Mouse (Mus musculus) heart, postnatal 0 days (tissue): ENCODE measurements around the gene Zmiz1. TPM values are rescaled to one million over a fixed set of nuclear protein-coding genes. Genes with fewer than 3 reads are reported as not detected.

ENCODE experiments used
- ATAC-seq: fragments of 200-750 bp; cut with Nextera tagmentation; 2 replicates; pipeline ENCODE4 v1.8.0; 2017; ENCODE audit warnings: low read depth, moderate number of reproducible peaks, moderate library complexity; ENCODE audit not compliant: insufficient read depth
- DNase-seq: peaks from one replicate; pipeline ENCODE4 v3.0.0-alpha.2; 2016; ENCODE audit warnings: low spot score
- H3K27ac ChIP-seq: fragments of 300-500 bp; sonication (generic); 2 replicates; pipeline ENCODE4 v1.5.1; 2014; ENCODE audit warnings: low read depth, mild to moderate bottlenecking
- H3K27me3 ChIP-seq: fragments of 300-500 bp; sonication (generic); 2 replicates; pipeline ENCODE4 v1.6.1; 2014; ENCODE audit warnings: low read length, mixed read lengths; ENCODE audit not compliant: control insufficient read depth, insufficient read depth
- H3K36me3 ChIP-seq: fragments of 300-500 bp; sonication (generic); replicated peaks from 2 replicates; pipeline ENCODE4 v1.6.1; 2014; ENCODE audit warnings: low read length, mixed read lengths; ENCODE audit not compliant: control insufficient read depth, insufficient read depth
- H3K4me1 ChIP-seq: fragments of 300-500 bp; sonication (generic); 2 replicates; pipeline ENCODE4 v1.6.1; 2014; ENCODE audit warnings: antibody characterized with exemption; ENCODE audit not compliant: control insufficient read depth, insufficient read depth
- H3K4me2 ChIP-seq: fragments of 300-500 bp; sonication (generic); 2 replicates; pipeline ENCODE4 v1.6.1; 2014; ENCODE audit warnings: low read depth, mild to moderate bottlenecking, low read length, moderate library complexity
- H3K4me3 ChIP-seq: fragments of 300-500 bp; sonication (generic); 2 replicates; pipeline ENCODE4 v1.5.1; 2014; ENCODE audit warnings: low read depth, low read length
- H3K9ac ChIP-seq: fragments of 300-500 bp; sonication (generic); replicated peaks from 2 replicates; pipeline ENCODE4 v1.6.1; 2014; ENCODE audit warnings: low read depth, low read length, mixed read lengths
- H3K9me3 ChIP-seq: fragments of 300-500 bp; sonication (generic); replicated peaks from 2 replicates; pipeline ENCODE4 v1.6.1; 2016; ENCODE audit warnings: low read length; ENCODE audit not compliant: control insufficient read depth
- CTCF ChIP-seq: IDR thresholded peaks from 2 replicates; pipeline ENCODE4 v1.5.1; 2016; ENCODE audit warnings: antibody characterized with exemption, control low read depth, low read depth
- EP300 ChIP-seq: IDR thresholded peaks from 2 replicates; pipeline ENCODE4 v1.6.1; 2016; ENCODE audit warnings: antibody characterized with exemption, low read depth
- WGBS: fragments of 180-500 bp; shearing (Covaris S2); extraction: QIAGEN DNeasy Blood & Tissue Kit; methylation state at CpG from one replicate; pipeline ENCODE4 v1.1.7; 2014; 5-methylcytosine and 5-hydroxymethylcytosine counted together
- polyA plus RNA-seq: library from polyadenylated mRNA; unstranded; fragments of >200 nt; fragmentation: Nextera tagmentation; extraction: Ambion mirVana; gene quantifications from 2 replicates; pipeline ENCODE4 v1.2.1, GENCODE M21; 2015
- total RNA-seq: library from RNA; depleted of rRNA; stranded (reverse); fragments of >200 nt; gene quantifications from 2 replicates; pipeline ENCODE4 v1.2.3, GENCODE M21; 2014; ENCODE audit warnings: low replicate concordance

Gene Zmiz1
- total and polyA plus RNA-seq, 2 experiments from 2014 or later, result 13.8 to 41.0 TPM

DNA sequence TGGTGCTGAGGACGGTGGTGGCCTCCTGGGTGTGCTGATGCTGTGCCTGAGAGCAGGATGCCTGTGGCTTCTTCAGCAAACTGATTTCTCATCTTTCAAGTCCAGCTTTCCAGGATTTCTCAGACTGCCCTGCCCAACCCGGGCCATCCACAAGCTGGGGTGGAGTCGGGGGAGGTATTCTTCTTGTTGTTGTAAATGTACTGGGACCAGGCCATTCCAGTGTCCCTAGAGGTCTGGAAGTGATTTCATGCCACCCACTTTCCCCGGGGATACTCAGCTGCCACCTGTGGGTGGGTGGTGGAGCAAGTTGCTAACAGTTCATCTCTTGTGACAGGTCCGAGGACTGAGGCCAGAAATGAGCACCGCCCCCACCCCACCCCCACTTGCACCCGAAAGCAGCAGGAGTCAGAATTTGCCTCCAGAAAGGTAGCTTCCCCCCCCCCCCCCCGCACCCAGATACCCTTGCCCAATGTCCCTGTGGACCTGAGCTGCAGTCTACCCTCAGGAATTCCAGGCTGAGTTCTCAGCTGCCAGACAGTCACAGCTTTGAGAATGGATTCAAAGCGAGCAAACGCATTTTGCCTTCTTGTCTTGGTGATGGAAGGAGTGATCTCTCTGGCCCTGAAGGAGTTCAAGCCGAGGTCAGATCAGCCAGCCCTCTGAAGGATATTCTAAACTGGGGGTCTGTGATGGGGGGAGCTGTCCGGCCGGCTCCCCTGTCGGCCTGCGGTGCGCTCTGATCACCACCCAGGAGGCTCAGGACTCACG, 2.1 kb upstream of the Zmiz1 start:
- H3K4me3 ChIP-seq, result peak overlapping the region; percentile 89
- H3K9me3 ChIP-seq, result no peaks in the 10 kb centered on the region
- H3K27ac ChIP-seq, result peak overlapping the region; percentile 92
- ATAC-seq (no peak; the same call in 1 of the 2 replicates), DNase-seq (peak; percentile 16)
- peaks cover 11% of the 10 kb centered on the region for H3K4me1 ChIP-seq
- no peak for TF ChIP-seq EP300
- peak; percentile 26; the same call in 1 of the 2 replicates for TF ChIP-seq CTCF
- peak overlapping the region; percentile 89 for H3K4me2 ChIP-seq
- WGBS, result 4% methylated on average over 17 of the region's 17 CpGs
- no peaks in the 10 kb centered on the region for H3K36me3 ChIP-seq
- H3K27me3 ChIP-seq, result no peaks in the 10 kb centered on the region
- peak overlapping the region; percentile 60 for H3K9ac ChIP-seq

DNA sequence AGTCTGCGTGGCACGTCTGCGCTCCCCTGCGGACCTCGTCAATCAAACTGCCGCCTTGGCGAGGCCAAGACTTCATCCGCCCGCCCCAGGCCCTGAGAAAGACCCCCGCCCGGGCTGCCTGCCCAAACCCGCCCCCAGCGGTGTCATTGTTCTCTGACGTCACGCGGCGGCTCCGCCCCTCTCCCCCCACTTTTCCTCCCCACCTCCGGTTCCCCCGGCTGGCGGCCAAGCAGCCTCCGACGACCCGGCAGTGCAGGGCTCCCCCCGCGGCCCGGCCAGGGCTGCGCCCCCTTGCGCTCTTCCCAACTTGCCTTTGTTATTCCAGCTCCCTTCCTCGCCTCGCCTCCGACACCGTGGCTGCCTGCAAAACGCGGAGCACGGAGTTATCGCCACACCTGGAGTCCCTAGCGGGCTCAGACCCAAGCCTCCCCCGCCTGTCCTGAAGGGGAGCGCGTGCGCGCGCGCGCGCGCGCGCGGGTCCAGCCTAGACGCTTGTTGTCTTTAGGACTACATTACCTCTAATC, 1.5 kb upstream of the Zmiz1 start:
- ATAC-seq (peak; percentile 78), DNase-seq (peak; percentile 99)
- peak overlapping the region; percentile 100 for H3K27ac ChIP-seq
- peak overlapping the region; percentile 90 for H3K9ac ChIP-seq
- H3K27me3 ChIP-seq, result no peaks in the 10 kb centered on the region
- peak; percentile 74 for TF ChIP-seq CTCF
- TF ChIP-seq EP300, result peak; percentile 98
- H3K36me3 ChIP-seq, result no peaks in the 10 kb centered on the region
- H3K4me2 ChIP-seq, result peak overlapping the region; percentile 89
- peaks cover 11% of the 10 kb centered on the region for H3K4me1 ChIP-seq
- peak overlapping the region; percentile 89 for H3K4me3 ChIP-seq
- H3K9me3 ChIP-seq, result no peaks in the 10 kb centered on the region
- under 1% methylated on average over 51 of the region's 52 CpGs for WGBS

DNA sequence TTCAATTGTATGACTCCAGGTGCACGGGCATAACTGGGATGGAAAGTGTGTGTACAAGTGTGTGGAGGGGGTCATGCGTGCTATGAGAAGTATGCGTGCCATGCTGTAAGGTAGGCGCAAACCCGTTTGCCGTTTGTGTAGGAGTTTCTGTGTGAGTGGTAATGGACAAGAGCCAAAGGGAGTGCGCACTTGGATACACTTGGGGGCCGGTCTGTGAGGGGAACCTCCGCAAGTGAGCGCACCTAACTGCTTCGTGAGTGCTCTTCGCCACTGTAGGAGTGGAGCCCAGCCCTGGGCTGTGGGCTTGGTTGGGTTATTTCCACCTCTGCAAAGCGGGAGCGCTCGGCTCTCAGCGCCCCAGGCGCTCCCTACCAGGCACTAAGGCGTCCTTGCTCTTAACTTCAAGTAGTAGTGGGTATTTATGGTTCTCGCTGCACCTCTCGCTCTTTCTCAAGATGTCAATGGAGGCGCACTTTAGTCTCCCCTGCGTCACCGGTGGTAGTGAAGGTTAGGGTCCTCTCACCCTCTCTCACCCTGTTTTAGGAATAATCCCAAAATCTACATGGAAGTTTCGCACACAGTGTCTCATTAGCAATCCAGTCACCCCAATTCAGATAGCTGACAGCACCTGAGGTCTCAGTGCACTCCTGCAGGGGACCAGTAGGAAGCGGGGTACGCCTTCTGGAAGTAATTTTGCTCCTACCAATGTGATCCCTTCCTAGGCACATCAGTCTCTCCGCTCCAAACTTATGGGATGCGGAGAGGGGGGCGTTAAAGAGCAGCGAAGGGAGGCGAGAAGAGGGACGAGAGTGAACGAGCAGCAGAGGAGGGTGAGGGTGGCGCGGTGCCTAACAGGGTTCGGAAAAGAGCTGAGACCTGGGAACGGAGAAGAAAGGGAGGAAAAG, 622 bp upstream of the Zmiz1 start:
- H3K4me3 ChIP-seq, result peak overlapping the region; percentile 89
- ATAC-seq (no peak), DNase-seq (no peak)
- no peaks in the 10 kb centered on the region for H3K36me3 ChIP-seq
- H3K4me1 ChIP-seq, result peaks cover 17% of the 10 kb centered on the region
- no peaks in the 10 kb centered on the region for H3K9me3 ChIP-seq
- under 1% methylated on average over 37 of the region's 37 CpGs for WGBS
- H3K27me3 ChIP-seq, result no peaks in the 10 kb centered on the region
- TF ChIP-seq CTCF, result no peak
- TF ChIP-seq EP300, result no peak
- H3K27ac ChIP-seq, result peak overlapping the region; percentile 100
- H3K9ac ChIP-seq, result peak overlapping the region; percentile 90
- peak overlapping the region; percentile 89 for H3K4me2 ChIP-seq

DNA sequence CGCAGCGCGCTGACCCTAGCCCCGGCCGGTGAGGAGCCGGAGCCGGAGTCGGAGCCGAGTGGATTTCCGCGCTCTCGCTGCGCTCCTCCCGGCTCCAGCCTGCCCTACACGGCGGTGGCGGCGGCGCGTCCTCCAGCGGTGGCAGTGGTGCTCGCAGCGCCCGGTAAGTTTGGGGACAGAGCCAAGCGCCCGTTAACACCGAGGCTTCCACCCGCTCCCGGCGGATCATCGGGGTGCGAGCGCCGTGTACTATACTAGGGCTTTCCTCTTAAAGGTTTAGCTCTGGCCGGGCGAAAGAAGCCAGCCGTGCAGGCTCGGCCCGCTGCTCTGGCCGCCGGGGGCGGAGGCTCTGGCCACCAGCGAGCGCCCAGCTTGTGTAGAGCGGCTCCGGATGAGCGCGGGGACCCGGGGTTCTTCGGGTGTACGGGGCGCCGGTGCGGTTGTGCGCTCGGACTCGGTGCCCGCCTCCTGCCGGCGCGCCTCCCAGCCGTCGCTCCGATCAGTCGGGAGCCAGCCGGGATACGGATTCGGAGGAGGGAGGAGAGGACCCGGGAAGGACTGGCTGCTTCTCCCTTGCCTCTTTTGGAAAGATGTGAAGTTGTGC, 511 bp downstream of the Zmiz1 start:
- ATAC-seq, result peak; percentile 42
- no peaks in the 10 kb centered on the region for H3K9me3 ChIP-seq
- DNase-seq, result peak; percentile 65
- peak overlapping the region; percentile 89 for H3K4me3 ChIP-seq
- peaks cover 28% of the 10 kb centered on the region for H3K4me1 ChIP-seq
- TF ChIP-seq EP300 (no peak), CTCF (peak; percentile 47)
- peak overlapping the region; percentile 100 for H3K27ac ChIP-seq
- under 1% methylated on average over 61 of the region's 69 CpGs for WGBS
- peak overlapping the region; percentile 90 for H3K9ac ChIP-seq
- no peaks in the 10 kb centered on the region for H3K27me3 ChIP-seq
- H3K4me2 ChIP-seq, result peak overlapping the region; percentile 89
- no peaks in the 10 kb centered on the region for H3K36me3 ChIP-seq
